Mouse (Mus musculus): ENCODE data around the gene Ngf.

DNA sequence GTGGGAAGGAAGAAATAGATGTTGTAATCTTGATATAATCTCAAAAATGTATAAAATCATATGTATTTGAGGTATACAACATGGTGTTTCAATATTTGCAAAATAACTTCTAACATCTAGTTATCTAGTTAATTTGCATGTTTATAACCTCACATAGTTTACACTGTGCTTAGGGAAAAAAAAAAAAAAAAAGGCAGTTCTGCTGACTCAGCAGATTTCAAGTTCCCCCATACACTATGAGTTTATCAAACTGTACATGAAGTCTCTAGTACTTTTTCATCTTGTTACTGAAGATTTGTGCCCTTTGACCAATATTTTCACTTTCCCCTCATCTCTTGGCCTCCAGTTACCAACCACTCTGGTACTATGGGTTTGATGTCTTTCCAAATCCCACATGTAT lies 86.9 kb downstream of the Ngf start:
- TF ChIP-seq GATA1 (IDR thresholded peaks at IDR 0.05; ENCODE audit: borderline replicate concordance, low read length): no peak
- no peak for TF ChIP-seq FLI1 (IDR thresholded peaks at IDR 0.05; ENCODE audit: low read length)

Data from megakaryocyte, embryonic 14.5 days (primary cell).